Mouse (Mus musculus) liver, adult 2 months (tissue): ENCODE data around the gene Syne2. TPM values are rescaled to one million over a fixed set of nuclear protein-coding genes. Genes with fewer than 3 reads are reported as not detected.
A peak's percentile ranks its signal among the peaks of the same experiment; 100 is the strongest.

Experiments
- DNase-seq: peaks from one replicate; pipeline ENCODE4 v3.0.0-alpha.2; 2011; ENCODE audit warnings: low read depth, low spot score; ENCODE audit errors: extremely low read depth
- H3K27ac ChIP-seq: fragments of 200-500 bp; replicated peaks from 2 replicates; pipeline ENCODE4 v1.5.1; 2012; ENCODE audit warnings: low read depth, mild to moderate bottlenecking, control low read depth, inconsistent platforms, low read length; ENCODE audit not compliant: insufficient read depth
- H3K27me3 ChIP-seq: fragments of 200-500 bp; 2 replicates; pipeline ENCODE4 v1.6.1; 2012; ENCODE audit warnings: mild to moderate bottlenecking, moderate library complexity, low read length, inconsistent platforms; ENCODE audit not compliant: control insufficient read depth, insufficient read depth
- H3K36me3 ChIP-seq: fragments of 200-500 bp; 2 replicates; pipeline ENCODE4 v1.6.1; 2012; ENCODE audit warnings: low read length, inconsistent platforms; ENCODE audit not compliant: control insufficient read depth, insufficient read depth
- H3K4me1 ChIP-seq: fragments of 200-500 bp; 2 replicates; pipeline ENCODE4 v1.6.1; 2011; ENCODE audit warnings: low read length; ENCODE audit not compliant: control insufficient read depth, insufficient read depth
- H3K4me3 ChIP-seq: fragments of 200-500 bp; 2 replicates; pipeline ENCODE4 v1.5.1; 2011; ENCODE audit warnings: low read depth, mild to moderate bottlenecking, control low read depth, low read length, moderate library complexity; ENCODE audit not compliant: insufficient read depth
- H3K79me2 ChIP-seq: fragments of 200-500 bp; 2 replicates; pipeline ENCODE4 v1.6.1; 2012; ENCODE audit warnings: inconsistent platforms, mild to moderate bottlenecking, low read length, moderate library complexity; ENCODE audit not compliant: control insufficient read depth, insufficient read depth
- H3K9ac ChIP-seq: fragments of 200-500 bp; 2 replicates; pipeline ENCODE4 v1.6.1; 2012; ENCODE audit warnings: low read depth, mild to moderate bottlenecking, control low read depth, inconsistent platforms, low read length
- CTCF ChIP-seq: fragments of 200-500 bp; IDR thresholded peaks from 2 replicates; pipeline ENCODE4 v1.5.1; 2011; ENCODE audit warnings: low read depth, low read length, control low read depth
- POLR2A ChIP-seq: fragments of 200-500 bp; IDR thresholded peaks from 2 replicates; pipeline ENCODE4 v1.6.1; 2011; ENCODE audit warnings: low read length, control low read depth; ENCODE audit not compliant: insufficient read depth; ENCODE audit errors: extremely low read depth
- WGBS: fragments of 180-500 bp; shearing (Covaris S2); methylation state at CpG from one replicate; pipeline ENCODE4 v1.1.7; 2018; 5-methylcytosine and 5-hydroxymethylcytosine counted together
- polyA plus RNA-seq: library from polyadenylated mRNA; depleted of rRNA; stranded (reverse); fragments of >200 nt; gene quantifications from 2 replicates; pipeline ENCODE4 v1.2.3, GENCODE M21; 2012
- total RNA-seq: library from RNA; depleted of rRNA; stranded (reverse); fragments of >200 nt; gene quantifications from 2 replicates; pipeline ENCODE4 v1.2.3, GENCODE M21; 2014

The Syne2 gene
- total and polyA plus RNA-seq, 2 experiments = 12.0 to 31.3 TPM

GRCm38 (mm10) chr12:76085066-76085465, 267.1 kb downstream of the Syne2 start:
- Histone ChIP-seq H3K9ac (no peak overlapping the region), H3K36me3 (peaks cover 4% of the 10 kb centered on the region), H3K27me3 (no peaks in the 10 kb centered on the region), H3K79me2 (no peaks in the 10 kb centered on the region), H3K4me1 (no peaks in the 10 kb centered on the region), H3K4me3 (no peak overlapping the region), H3K27ac (no peak overlapping the region)
- 86% methylated on average over 9 of the region's 9 CpGs for WGBS
- DNase-seq = no peak
- no peak for TF ChIP-seq POLR2A
- TF ChIP-seq CTCF = no peak

- Histone ChIP-seq H3K4me1 (no peaks in the 10 kb centered on the region), H3K9ac (no peak overlapping the region), H3K36me3 (peaks cover 8% of the 10 kb centered on the region), H3K4me3 (no peak overlapping the region), H3K27ac (no peak overlapping the region), H3K79me2 (no peaks in the 10 kb centered on the region), H3K27me3 (no peaks in the 10 kb centered on the region)
- no peak for TF ChIP-seq POLR2A
- no peak for TF ChIP-seq CTCF
- WGBS = 88% methylated on average over 15 of the region's 15 CpGs
- DNase-seq = no peak
Measured at GRCm38 (mm10) chr12:76085956-76086905, 268.3 kb downstream of the Syne2 start.

- Histone ChIP-seq H3K27me3 (no peaks in the 10 kb centered on the region), H3K4me3 (no peak overlapping the region), H3K27ac (no peak overlapping the region), H3K4me1 (no peaks in the 10 kb centered on the region), H3K9ac (no peak overlapping the region), H3K79me2 (no peaks in the 10 kb centered on the region), H3K36me3 (peaks cover 8% of the 10 kb centered on the region)
- no peak for TF ChIP-seq CTCF
- DNase-seq = no peak
- WGBS = 90% methylated on average over 13 of the region's 13 CpGs
Measured at GRCm38 (mm10) chr12:76087025-76087424, 269.1 kb downstream of the Syne2 start.

- no peak overlapping the region for H3K27ac ChIP-seq
- no peak for DNase-seq
- no peak overlapping the region for H3K4me3 ChIP-seq
- 87% methylated on average over 11 of the region's 11 CpGs for WGBS
- H3K9ac ChIP-seq = no peak overlapping the region
- H3K27me3 ChIP-seq = no peaks in the 10 kb centered on the region
- no peaks in the 10 kb centered on the region for H3K4me1 ChIP-seq
- TF ChIP-seq POLR2A = no peak
- peaks cover 14% of the 10 kb centered on the region for H3K36me3 ChIP-seq
- no peaks in the 10 kb centered on the region for H3K79me2 ChIP-seq
Measured at GRCm38 (mm10) chr12:76092789-76093466, 275.0 kb downstream of the Syne2 start.

GRCm38 (mm10) chr12:76093613-76094588, 276.0 kb downstream of the Syne2 start:
- WGBS = 95% methylated on average over 15 of the region's 15 CpGs
- Histone ChIP-seq H3K27ac (no peak overlapping the region), H3K27me3 (no peaks in the 10 kb centered on the region), H3K9ac (no peak overlapping the region), H3K79me2 (no peaks in the 10 kb centered on the region), H3K4me3 (no peak overlapping the region), H3K4me1 (no peaks in the 10 kb centered on the region), H3K36me3 (peaks cover 15% of the 10 kb centered on the region)
- peak; percentile 22 for DNase-seq
- TF ChIP-seq CTCF (no peak), POLR2A (no peak)
